Mouse (Mus musculus) B cell, adult 2 months (primary cell): ENCODE measurements around the gene Ptpn7.
"Not testable (repeated sequence)": the region's sequence is repeated elsewhere in the genome, so short reads cannot be mapped to it uniquely, and the experiment has no call there.

Source experiments
- DNase-seq, 2 experiments: peaks; one replicate each; pipeline ENCODE4 v3.0.0; 2022

Ptpn7 gene

DNA sequence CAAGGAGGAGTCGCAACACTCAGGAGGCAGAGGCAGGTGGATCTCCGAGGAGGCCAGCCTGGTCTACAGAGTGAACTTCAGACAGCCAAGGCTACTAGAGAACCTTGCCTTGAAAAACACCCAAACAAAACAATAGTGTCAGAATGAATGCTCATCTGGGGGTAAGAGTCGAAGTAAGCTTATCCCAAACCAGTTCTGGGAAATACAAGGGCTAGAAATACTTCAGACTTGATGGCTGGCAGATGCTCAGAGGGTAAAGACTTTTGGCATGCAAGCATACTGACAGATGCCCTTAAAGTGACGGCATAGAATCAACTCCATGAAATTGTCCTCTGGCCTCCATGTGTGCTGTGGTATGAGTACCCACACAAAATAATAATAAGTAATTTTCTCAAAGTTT lies 56.7 kb downstream of the Ptpn7 start:
- DNase-seq = no peak

DNA sequence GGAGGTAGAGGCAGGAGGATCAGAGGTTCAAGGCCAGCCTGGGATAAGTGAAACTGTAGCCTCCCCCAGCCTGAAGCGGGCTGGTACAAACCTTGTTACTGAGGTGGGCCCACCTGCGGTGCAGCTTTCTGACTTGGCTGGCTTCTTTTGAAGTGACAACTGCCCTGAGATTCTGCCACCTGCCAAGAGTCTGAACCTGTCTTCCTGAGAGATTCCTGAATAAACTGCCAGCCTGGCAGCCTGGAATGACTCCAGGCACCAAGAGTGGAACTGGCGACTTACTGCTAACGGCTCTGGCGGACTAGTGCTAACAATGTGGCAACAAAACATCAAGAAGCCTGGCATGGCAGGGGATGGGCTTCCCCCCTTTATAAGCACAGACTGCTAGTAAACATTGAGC lies 61.8 kb downstream of the Ptpn7 start:
- DNase-seq = not testable (repeated sequence)
